Mouse (Mus musculus) midbrain, embryonic 10.5 days (tissue): ENCODE measurements around the gene Vps11. TPM values are rescaled to one million over a fixed set of nuclear protein-coding genes. Genes with fewer than 3 reads are reported as not detected.

Experiments
- microRNA-seq: library from miRNA; unstranded; fragments of <30 nt; microRNA quantifications from one replicate; pipeline ENCODE4, GENCODE M21; 2017
- polyA plus RNA-seq: library from polyadenylated mRNA; unstranded; fragments of >200 nt; fragmentation: Nextera tagmentation; extraction: Ambion mirVana; gene quantifications from 2 replicates; pipeline ENCODE4 v1.2.1, GENCODE M21; 2016

Gene Vps11
- polyA plus RNA-seq, 1 experiment from 2014 or later, result 33.6 TPM

Small RNAs within 50 kb of the gene (microRNA-seq; reads per million reads assigned to microRNA genes)
- gene Gm44335, result not detected
- not detected for gene Mir7085

Other genes starting within 250 kb of the Vps11 start
- gene Gm49380, start 248.2 kb downstream of the Vps11 start, polyA plus RNA-seq, result 0.35 and 0.63 TPM in 2 replicates
- gene Rnf26, start 248.2 kb downstream of the Vps11 start, polyA plus RNA-seq, result 81.3 and 81.5 TPM in 2 replicates
- gene Mcam, start 227.2 kb downstream of the Vps11 start, polyA plus RNA-seq, result 12.0 and 13.7 TPM in 2 replicates
- 21.7 and 25.5 TPM in 2 replicates for gene Cbl, start 127.6 kb downstream of the Vps11 start, polyA plus RNA-seq
- not detected in 2 replicates for gene Ccdc153, start 121.0 kb downstream of the Vps11 start, polyA plus RNA-seq
- gene Pdzd3, start 110.2 kb downstream of the Vps11 start, polyA plus RNA-seq, result 0.06 TPM in 1 of 2 replicates, not detected in the other
- gene Nlrx1, start 93.1 kb downstream of the Vps11 start, polyA plus RNA-seq, result 2.6 and 2.9 TPM in 2 replicates
- 6.4 and 8.6 TPM in 2 replicates for gene Abcg4, start 73.1 kb downstream of the Vps11 start, polyA plus RNA-seq
- gene Hinfp, start 56.0 kb downstream of the Vps11 start, polyA plus RNA-seq, result 29.4 and 35.8 TPM in 2 replicates
- gene C2cd2l, start 41.4 kb downstream of the Vps11 start, polyA plus RNA-seq, result 8.6 and 10.8 TPM in 2 replicates
- 45.6 and 47.5 TPM in 2 replicates for gene Dpagt1, start 35.7 kb downstream of the Vps11 start, polyA plus RNA-seq
- 531 and 532 TPM in 2 replicates for gene H2afx, start 27.0 kb downstream of the Vps11 start, polyA plus RNA-seq
- 168 and 189 TPM in 2 replicates for gene Hmbs, start 17.4 kb downstream of the Vps11 start, polyA plus RNA-seq
- 40.2 and 42.1 TPM in 2 replicates for gene Hyou1, start 17.8 kb upstream of the Vps11 start, polyA plus RNA-seq
- gene Slc37a4, start 35.2 kb upstream of the Vps11 start, polyA plus RNA-seq, result 17.2 and 20.5 TPM in 2 replicates
- 1,926 and 2,208 TPM in 2 replicates for gene Rps25, start 45.5 kb upstream of the Vps11 start, polyA plus RNA-seq
- 216 and 244 TPM in 2 replicates for gene Trappc4, start 45.9 kb upstream of the Vps11 start, polyA plus RNA-seq
- gene Ccdc84, start 56.9 kb upstream of the Vps11 start, polyA plus RNA-seq, result 25.4 and 29.9 TPM in 2 replicates
- gene Foxr1, start 79.5 kb upstream of the Vps11 start, polyA plus RNA-seq, result not detected in 2 replicates
- not detected in 2 replicates for gene Upk2, start 93.3 kb upstream of the Vps11 start, polyA plus RNA-seq
- gene Bcl9l, start 121.2 kb upstream of the Vps11 start, polyA plus RNA-seq, result 3.9 and 4.7 TPM in 2 replicates
- not detected in 2 replicates for gene Cxcr5, start 200.2 kb upstream of the Vps11 start, polyA plus RNA-seq
- 19.5 and 19.7 TPM in 2 replicates for gene Ddx6, start 243.2 kb upstream of the Vps11 start, polyA plus RNA-seq